Mouse (Mus musculus) forebrain, embryonic 11.5 days (tissue): ENCODE data around the gene Samsn1. TPM values are rescaled to one million over a fixed set of nuclear protein-coding genes. Genes with fewer than 3 reads are reported as not detected.
"Not testable (repeated sequence)": the region's sequence is repeated elsewhere in the genome, so short reads cannot be mapped to it uniquely, and the experiment has no call there.

Experiments
- ATAC-seq: fragments of 200-750 bp; cut with Nextera tagmentation; replicated peaks from 2 replicates; pipeline ENCODE4 v1.8.0; 2017; ENCODE audit warnings: moderate TSS enrichment; ENCODE audit not compliant: low FRiP score
- DNase-seq: peaks from one replicate; pipeline ENCODE4 v3.0.0-alpha.2; 2017; ENCODE audit warnings: low spot score
- H3K27ac ChIP-seq: fragments of 300-500 bp; sonication (generic); 2 replicates; pipeline ENCODE4 v1.5.1; 2014; ENCODE audit warnings: low read depth, low read length
- H3K27me3 ChIP-seq: fragments of 300-500 bp; sonication (generic); 2 replicates; pipeline ENCODE4 v1.6.1; 2014; ENCODE audit warnings: mild to moderate bottlenecking, low read length, mixed read lengths; ENCODE audit not compliant: control insufficient read depth, insufficient read depth
- H3K36me3 ChIP-seq: fragments of 300-500 bp; sonication (generic); 2 replicates; pipeline ENCODE4 v1.6.1; 2014; ENCODE audit warnings: mild to moderate bottlenecking, low read length, moderate library complexity, mixed read lengths; ENCODE audit not compliant: control insufficient read depth, insufficient read depth
- H3K4me1 ChIP-seq: fragments of 300-500 bp; sonication (generic); replicated peaks from 2 replicates; pipeline ENCODE4 v1.6.1; 2014; ENCODE audit warnings: low read length, mixed read lengths; ENCODE audit not compliant: control insufficient read depth, insufficient read depth
- H3K4me2 ChIP-seq: fragments of 300-500 bp; sonication (generic); 2 replicates; pipeline ENCODE4 v1.6.1; 2014; ENCODE audit warnings: low read depth, mild to moderate bottlenecking, low read length, moderate library complexity, mixed read lengths; ENCODE audit not compliant: severe bottlenecking
- H3K4me3 ChIP-seq: fragments of 300-500 bp; sonication (generic); 2 replicates; pipeline ENCODE4 v1.5.1; 2014; ENCODE audit warnings: low read depth, low read length
- H3K9ac ChIP-seq: fragments of 300-500 bp; sonication (generic); 2 replicates; pipeline ENCODE4 v1.6.1; 2014; ENCODE audit warnings: low read length
- H3K9me3 ChIP-seq: fragments of 300-500 bp; sonication (generic); 2 replicates; pipeline ENCODE4 v1.6.1; 2016; ENCODE audit warnings: low read length, mixed read lengths; ENCODE audit not compliant: control insufficient read depth
- WGBS: fragments of 180-500 bp; shearing (Covaris S2); extraction: QIAGEN DNeasy Blood & Tissue Kit; methylation state at CpG from one replicate; pipeline ENCODE4 v1.1.7; 2014; 5-methylcytosine and 5-hydroxymethylcytosine counted together
- polyA plus RNA-seq: library from polyadenylated mRNA; unstranded; fragments of >200 nt; fragmentation: Nextera tagmentation; extraction: Ambion mirVana; gene quantifications from 2 replicates; pipeline ENCODE4 v1.2.1, GENCODE M21; 2014

Samsn1 gene
- polyA plus RNA-seq, 1 experiment from 2014 or later: 1.9 TPM

DNA sequence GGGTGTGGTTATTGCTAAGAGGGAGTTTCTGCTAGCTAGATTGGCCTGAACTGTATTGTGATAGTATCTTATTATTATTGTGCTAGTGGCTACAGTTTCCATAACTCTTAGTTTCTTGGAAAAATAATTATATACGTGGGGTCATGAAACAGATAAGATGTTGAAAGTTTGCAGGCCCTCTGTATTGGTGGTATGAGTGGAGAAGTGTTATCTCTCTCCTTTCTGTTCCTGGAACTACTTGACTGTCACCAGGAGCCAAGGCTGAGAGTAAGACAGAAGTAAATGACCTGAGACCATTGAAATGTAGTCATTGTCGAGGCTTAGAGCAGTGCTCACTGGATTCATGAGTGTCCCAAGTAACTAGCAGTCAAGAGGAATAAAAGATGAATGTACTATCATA, 169.6 kb downstream of the Samsn1 start:
- H3K9me3 ChIP-seq: no peaks in the 10 kb centered on the region
- DNase-seq: no peak
- H3K27me3 ChIP-seq: no peaks in the 10 kb centered on the region
- 66% methylated on average over 2 of the region's 2 CpGs for WGBS
- no peak overlapping the region for H3K9ac ChIP-seq
- H3K36me3 ChIP-seq: no peaks in the 10 kb centered on the region
- no peak overlapping the region for H3K27ac ChIP-seq
- ATAC-seq: no peak
- H3K4me1 ChIP-seq: no peaks in the 10 kb centered on the region
- no peak overlapping the region for H3K4me2 ChIP-seq
- no peak overlapping the region for H3K4me3 ChIP-seq

DNA sequence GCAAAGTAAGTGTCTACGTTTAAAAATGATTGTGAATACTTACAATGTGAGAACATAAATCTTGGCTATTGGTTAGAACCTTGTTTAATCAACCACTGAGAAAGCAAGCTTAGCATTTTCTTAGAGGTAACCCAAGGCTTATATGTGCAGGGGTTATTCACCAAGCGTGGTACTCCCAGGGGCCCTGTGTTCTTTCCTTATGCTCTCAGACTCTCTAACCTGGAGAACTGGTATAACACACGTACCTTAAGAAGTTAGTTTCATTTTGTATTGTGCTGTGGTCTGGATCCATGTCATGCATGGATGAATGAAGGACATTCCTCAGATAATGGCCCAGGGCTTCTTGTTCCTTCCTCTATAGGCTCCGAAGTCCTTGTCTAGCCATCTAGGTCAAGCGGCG, 173.0 kb downstream of the Samsn1 start:
- no peaks in the 10 kb centered on the region for H3K36me3 ChIP-seq
- no peak overlapping the region for H3K27ac ChIP-seq
- no peaks in the 10 kb centered on the region for H3K4me1 ChIP-seq
- H3K4me2 ChIP-seq: no peak overlapping the region
- no peaks in the 10 kb centered on the region for H3K9me3 ChIP-seq
- H3K9ac ChIP-seq: no peak overlapping the region
- DNase-seq (no peak), ATAC-seq (no peak)
- H3K27me3 ChIP-seq: no peaks in the 10 kb centered on the region
- no peak overlapping the region for H3K4me3 ChIP-seq
- 93% methylated on average over 6 of the region's 6 CpGs for whole genome bisulfite sequencing

DNA sequence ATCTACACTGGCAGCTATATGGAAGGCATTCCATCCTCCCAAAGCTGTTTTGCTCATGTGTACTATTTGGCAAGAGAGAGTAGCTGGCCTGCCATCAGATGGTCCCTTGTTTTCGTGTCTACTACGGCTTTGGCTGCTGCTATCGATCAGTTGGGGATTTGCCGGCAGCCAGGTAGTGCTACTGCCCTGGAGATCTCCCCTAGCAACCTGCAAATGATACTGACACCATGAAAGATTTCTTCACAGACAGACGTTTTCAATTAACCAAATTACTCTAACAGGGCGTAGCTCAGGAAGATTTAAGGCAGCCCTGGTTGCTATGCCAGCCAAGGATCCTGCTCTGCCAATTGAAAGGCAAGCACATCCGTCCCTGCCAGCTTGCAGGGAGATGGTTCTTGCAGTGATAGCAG, 178.4 kb downstream of the Samsn1 start:
- no peak overlapping the region for H3K27ac ChIP-seq
- H3K4me3 ChIP-seq: no peak overlapping the region
- H3K27me3 ChIP-seq: no peaks in the 10 kb centered on the region
- no peaks in the 10 kb centered on the region for H3K36me3 ChIP-seq
- 74% methylated on average over 7 of the region's 7 CpGs for WGBS
- H3K4me1 ChIP-seq: no peaks in the 10 kb centered on the region
- no peak overlapping the region for H3K9ac ChIP-seq
- no peak for DNase-seq
- no peak overlapping the region for H3K4me2 ChIP-seq
- H3K9me3 ChIP-seq: no peaks in the 10 kb centered on the region
- ATAC-seq: no peak

DNA sequence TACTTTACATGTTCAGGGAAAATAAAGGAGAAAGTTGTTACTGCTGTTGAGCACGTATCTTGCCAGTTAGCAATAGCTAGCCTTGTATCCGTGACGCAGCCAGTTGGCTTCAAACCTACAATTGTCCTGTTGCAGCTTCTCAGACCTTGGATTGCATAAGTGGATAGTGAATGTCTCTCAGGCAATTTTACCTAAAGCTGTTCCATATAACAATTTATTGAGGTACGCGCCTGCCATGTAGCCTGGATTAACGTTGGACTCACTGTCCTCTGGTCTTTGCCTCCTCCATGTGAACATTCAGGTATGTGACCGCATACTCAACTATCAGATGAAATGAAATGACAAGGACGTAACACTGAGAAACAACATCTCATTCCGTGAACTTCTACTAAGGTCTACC, 179.1 kb downstream of the Samsn1 start:
- Histone ChIP-seq H3K36me3 (no peaks in the 10 kb centered on the region), H3K9ac (no peak overlapping the region), H3K27ac (no peak overlapping the region), H3K4me2 (no peak overlapping the region), H3K4me1 (no peaks in the 10 kb centered on the region), H3K4me3 (no peak overlapping the region), H3K27me3 (no peaks in the 10 kb centered on the region), H3K9me3 (no peaks in the 10 kb centered on the region)
- DNase-seq: no peak
- WGBS: 96% methylated on average over 9 of the region's 9 CpGs
- ATAC-seq: no peak

DNA sequence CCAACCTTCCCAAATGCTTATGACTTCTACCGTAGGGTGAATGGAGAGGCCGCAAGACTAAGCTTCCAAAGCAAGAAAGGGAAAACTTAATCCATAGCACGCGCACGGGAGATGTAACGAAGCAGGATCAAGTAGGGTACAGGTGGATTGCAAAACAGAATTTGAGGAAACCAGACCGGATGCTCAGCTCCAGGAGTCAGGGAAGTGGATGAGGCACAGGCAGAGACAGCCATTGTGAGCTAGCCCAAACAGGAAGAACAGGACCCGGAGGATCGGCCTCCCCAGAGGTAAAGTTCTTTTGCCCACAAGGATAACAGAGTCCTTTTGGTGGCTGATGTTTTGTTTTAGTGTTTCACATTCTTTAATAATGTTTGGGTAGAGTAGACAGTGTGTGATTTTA, 179.5 kb downstream of the Samsn1 start:
- WGBS: 93% methylated on average over 9 of the region's 9 CpGs
- H3K4me2 ChIP-seq: no peak overlapping the region
- no peak for DNase-seq
- no peak overlapping the region for H3K9ac ChIP-seq
- no peaks in the 10 kb centered on the region for H3K27me3 ChIP-seq
- H3K4me3 ChIP-seq: no peak overlapping the region
- H3K27ac ChIP-seq: no peak overlapping the region
- ATAC-seq: no peak
- no peaks in the 10 kb centered on the region for H3K36me3 ChIP-seq
- H3K4me1 ChIP-seq: no peaks in the 10 kb centered on the region
- H3K9me3 ChIP-seq: no peaks in the 10 kb centered on the region

DNA sequence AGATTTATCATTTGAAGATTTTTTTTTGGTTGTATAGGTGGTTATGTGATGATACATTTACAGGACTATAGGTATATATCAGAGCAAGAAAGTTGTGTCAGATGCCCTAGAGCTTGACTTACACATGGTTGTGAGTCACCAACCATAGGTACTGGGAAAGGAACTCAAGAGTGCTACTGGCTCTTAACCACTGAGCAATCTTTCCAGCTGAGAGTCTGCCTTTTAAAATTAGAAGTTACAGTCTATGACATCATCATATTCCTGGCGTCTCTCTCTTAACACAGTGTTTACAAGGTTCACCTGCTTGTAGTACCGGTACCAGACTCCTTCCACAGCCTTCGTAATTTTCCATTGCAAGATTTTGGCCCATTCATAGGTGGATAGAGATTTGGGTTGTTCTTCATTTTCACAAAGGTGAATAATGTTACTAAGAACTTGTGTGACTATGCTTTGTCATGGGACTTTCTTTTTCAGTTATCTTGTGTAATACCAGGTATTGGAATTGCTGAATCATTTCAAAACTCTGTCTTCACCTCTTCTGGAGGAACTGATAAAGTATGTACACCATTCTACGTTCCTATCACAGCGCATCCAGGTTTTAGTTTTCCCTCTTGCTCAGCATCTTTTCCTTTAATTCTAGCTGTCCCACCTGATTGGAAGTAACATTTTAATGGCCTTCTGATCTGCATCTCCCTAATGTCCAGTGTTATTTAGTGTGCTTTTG, 184.2 kb downstream of the Samsn1 start:
- Histone ChIP-seq H3K27me3 (no peaks in the 10 kb centered on the region), H3K4me2 (no peak overlapping the region), H3K27ac (no peak overlapping the region), H3K9me3 (no peaks in the 10 kb centered on the region), H3K4me3 (no peak overlapping the region), H3K4me1 (no peaks in the 10 kb centered on the region), H3K36me3 (no peaks in the 10 kb centered on the region), H3K9ac (no peak overlapping the region)
- 90% methylated on average over 5 of the region's 5 CpGs for WGBS
- DNase-seq: no peak
- ATAC-seq: no peak

DNA sequence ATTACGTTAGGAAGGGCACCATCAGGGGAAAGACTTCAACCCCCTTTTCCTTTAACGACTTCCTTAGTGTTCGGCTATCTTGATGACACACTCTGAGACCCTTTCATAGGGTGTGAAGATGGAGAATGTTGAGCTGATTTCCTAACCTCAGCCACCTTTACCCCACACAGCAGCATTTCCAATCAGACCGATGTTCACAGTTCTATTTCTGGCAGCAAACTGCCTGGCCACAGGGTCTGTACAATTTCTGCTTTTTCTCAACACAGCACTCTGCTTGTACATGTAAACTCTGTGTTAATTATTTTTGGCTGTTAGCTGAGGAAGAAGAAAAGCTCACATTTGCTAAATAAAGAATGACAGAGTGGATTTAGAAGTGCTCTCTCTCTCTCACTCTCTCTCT, 190.7 kb downstream of the Samsn1 start:
- Histone ChIP-seq H3K4me3 (no peak overlapping the region), H3K9ac (no peak overlapping the region), H3K27me3 (no peaks in the 10 kb centered on the region), H3K4me1 (no peaks in the 10 kb centered on the region), H3K27ac (no peak overlapping the region), H3K4me2 (no peak overlapping the region), H3K36me3 (no peaks in the 10 kb centered on the region), H3K9me3 (no peaks in the 10 kb centered on the region)
- DNase-seq: no peak
- no peak for ATAC-seq
- WGBS: 91% methylated on average over 4 of the region's 4 CpGs

DNA sequence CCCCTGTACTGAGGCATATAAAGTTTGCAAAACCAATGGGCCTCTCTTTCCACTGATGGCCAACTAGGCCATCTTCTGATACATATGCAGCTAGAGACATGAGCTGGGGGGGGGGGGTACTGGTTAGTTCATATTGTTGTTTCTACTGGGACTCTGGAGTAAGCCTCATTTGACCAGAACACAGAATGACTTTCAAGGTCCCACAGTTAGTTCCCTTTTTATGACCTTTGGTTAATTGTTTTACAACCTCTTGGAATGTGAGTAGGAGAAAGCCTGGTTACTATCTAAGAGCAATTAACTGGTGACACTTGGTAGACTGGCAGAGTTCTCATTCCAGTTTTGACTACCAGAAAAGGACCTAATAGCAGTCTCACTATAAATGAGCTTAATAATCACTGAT, 195.1 kb downstream of the Samsn1 start:
- not testable (repeated sequence) for H3K27ac ChIP-seq, H3K4me1 ChIP-seq, DNase-seq, H3K36me3 ChIP-seq, H3K27me3 ChIP-seq, H3K4me3 ChIP-seq, H3K9ac ChIP-seq, H3K9me3 ChIP-seq, H3K4me2 ChIP-seq, ATAC-seq

DNA sequence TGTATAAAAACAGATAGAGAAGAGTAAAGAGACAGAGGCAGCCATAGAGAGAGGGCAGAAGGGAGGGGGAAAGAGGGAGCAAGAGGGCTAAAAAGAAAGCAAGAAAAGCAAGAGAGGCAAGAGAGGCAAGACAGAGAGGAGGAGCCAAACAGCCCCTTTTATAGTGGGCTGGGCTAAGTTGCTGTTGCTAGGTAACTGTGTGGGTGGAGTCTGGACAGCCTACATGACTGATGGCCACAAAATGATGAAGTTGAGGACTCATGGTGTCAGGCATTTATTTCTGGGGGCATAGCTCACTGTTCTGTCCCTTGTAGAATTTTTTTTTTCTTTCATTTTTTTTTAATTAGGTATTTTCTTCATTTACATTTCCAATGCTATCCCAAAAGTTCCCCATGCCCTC, 195.6 kb downstream of the Samsn1 start:
- ATAC-seq: peak; percentile 67; the same call in 1 of the 2 replicates
- Histone ChIP-seq H3K27me3 (no peaks in the 10 kb centered on the region), H3K9me3 (no peaks in the 10 kb centered on the region), H3K4me3 (no peak overlapping the region), H3K27ac (no peak overlapping the region), H3K9ac (no peak overlapping the region), H3K4me1 (no peaks in the 10 kb centered on the region), H3K36me3 (no peaks in the 10 kb centered on the region), H3K4me2 (no peak overlapping the region)
- DNase-seq: no peak
